Mouse (Mus musculus) liver, embryonic 15.5 days (tissue): Measurements from ENCODE around the gene Ros1. TPM values are rescaled to one million over a fixed set of nuclear protein-coding genes. Genes with fewer than 3 reads are reported as not detected.

Source experiments
- ATAC-seq: fragments of 200-750 bp; cut with Nextera tagmentation; 2 replicates; pipeline ENCODE4 v1.8.0; 2017; ENCODE audit warnings: moderate number of reproducible peaks, mild to moderate bottlenecking, moderate library complexity; ENCODE audit not compliant: insufficient read depth
- H3K27ac ChIP-seq: fragments of 300-500 bp; sonication (generic); replicated peaks from 2 replicates; pipeline ENCODE4 v1.5.1; 2015; ENCODE audit warnings: mild to moderate bottlenecking, inconsistent platforms
- H3K27me3 ChIP-seq: fragments of 300-500 bp; sonication (generic); 2 replicates; pipeline ENCODE4 v1.6.1; 2015; ENCODE audit warnings: mild to moderate bottlenecking, inconsistent platforms
- H3K36me3 ChIP-seq: fragments of 300-500 bp; sonication (generic); replicated peaks from 2 replicates; pipeline ENCODE4 v1.6.1; 2015; ENCODE audit warnings: moderate library complexity, mild to moderate bottlenecking, inconsistent platforms
- H3K4me1 ChIP-seq: fragments of 300-500 bp; sonication (generic); replicated peaks from 2 replicates; pipeline ENCODE4 v1.6.1; 2015; ENCODE audit warnings: inconsistent platforms
- H3K4me2 ChIP-seq: fragments of 300-500 bp; sonication (generic); 2 replicates; pipeline ENCODE4 v1.6.1; 2015; ENCODE audit warnings: moderate library complexity, mild to moderate bottlenecking, inconsistent platforms
- H3K4me3 ChIP-seq: fragments of 300-500 bp; sonication (generic); replicated peaks from 2 replicates; pipeline ENCODE4 v1.5.1; 2015; ENCODE audit warnings: mild to moderate bottlenecking, inconsistent platforms
- H3K9ac ChIP-seq: fragments of 300-500 bp; sonication (generic); 2 replicates; pipeline ENCODE4 v1.6.1; 2015; ENCODE audit warnings: moderate library complexity, mild to moderate bottlenecking, inconsistent platforms
- H3K9me3 ChIP-seq: fragments of 300-500 bp; sonication (generic); replicated peaks from 2 replicates; pipeline ENCODE4 v1.6.1; 2016; ENCODE audit warnings: inconsistent platforms
- WGBS: fragments of 180-500 bp; shearing (Covaris S2); methylation state at CpG from one replicate; pipeline ENCODE4 v1.1.7; 2015; ENCODE audit warnings: mixed read lengths; ENCODE audit not compliant: insufficient replicate concordance; 5-methylcytosine and 5-hydroxymethylcytosine counted together
- microRNA-seq: library from miRNA; unstranded; fragments of <30 nt; microRNA quantifications from one replicate; pipeline ENCODE4, GENCODE M21; 2016
- polyA plus RNA-seq: library from polyadenylated mRNA; unstranded; fragments of >200 nt; fragmentation: Nextera tagmentation; extraction: Ambion mirVana; gene quantifications from 2 replicates; pipeline ENCODE4 v1.2.1, GENCODE M21; 2015

Ros1 gene
- polyA plus RNA-seq, 1 experiment from 2014 or later: 0.01 TPM

- no peak overlapping the region for H3K4me2 ChIP-seq
- WGBS: 2% methylated on average over 9 of the region's 9 CpGs
- no peaks in the 10 kb centered on the region for H3K9me3 ChIP-seq
- no peaks in the 10 kb centered on the region for H3K4me1 ChIP-seq
- no peak overlapping the region for H3K4me3 ChIP-seq
- no peak for ATAC-seq
- H3K36me3 ChIP-seq: no peaks in the 10 kb centered on the region
- peaks cover 68% of the 10 kb centered on the region for H3K27me3 ChIP-seq
- H3K27ac ChIP-seq: no peak overlapping the region
- H3K9ac ChIP-seq: no peak overlapping the region
Observed at GRCm38 (mm10) chr10:52021231-52021630, 173.8 kb downstream of the Ros1 start.

- no peaks in the 10 kb centered on the region for H3K4me1 ChIP-seq
- H3K36me3 ChIP-seq: no peaks in the 10 kb centered on the region
- ATAC-seq: no peak
- no peak overlapping the region for H3K9ac ChIP-seq
- no peak overlapping the region for H3K27ac ChIP-seq
- H3K9me3 ChIP-seq: no peaks in the 10 kb centered on the region
- H3K4me3 ChIP-seq: no peak overlapping the region
- WGBS: 57% methylated on average over 1 of the region's 1 CpGs
- peaks cover 40% of the 10 kb centered on the region for H3K27me3 ChIP-seq
- no peak overlapping the region for H3K4me2 ChIP-seq
Observed at GRCm38 (mm10) chr10:52018471-52018870, 176.6 kb downstream of the Ros1 start.

Small RNA genes within 50 kb of the gene (microRNA-seq; reads per million reads assigned to microRNA genes)
- not detected for gene Gm24084

Other genes with a start within 250 kb of the Ros1 start
- gene Vgll2, start 172.7 kb downstream of the Ros1 start, polyA plus RNA-seq: 0.92 and 1.2 TPM in 2 replicates
- 4.4 TPM in 2 replicates for gene Dcbld1, start 38.4 kb upstream of the Ros1 start, polyA plus RNA-seq
- gene Gm26741, start 163.5 kb upstream of the Ros1 start, polyA plus RNA-seq: not detected in 2 replicates
- gene Gopc, start 186.9 kb upstream of the Ros1 start, polyA plus RNA-seq: 5.0 and 5.6 TPM in 2 replicates
- gene Nepn, start 193.7 kb upstream of the Ros1 start, polyA plus RNA-seq: 0.08 TPM in 1 of 2 replicates, not detected in the other
- 4.8 and 5.7 TPM in 2 replicates for gene Nus1, start 222.3 kb upstream of the Ros1 start, polyA plus RNA-seq